ENCODE assay signal across 8 mouse cellular contexts in the genomic region with DNA sequence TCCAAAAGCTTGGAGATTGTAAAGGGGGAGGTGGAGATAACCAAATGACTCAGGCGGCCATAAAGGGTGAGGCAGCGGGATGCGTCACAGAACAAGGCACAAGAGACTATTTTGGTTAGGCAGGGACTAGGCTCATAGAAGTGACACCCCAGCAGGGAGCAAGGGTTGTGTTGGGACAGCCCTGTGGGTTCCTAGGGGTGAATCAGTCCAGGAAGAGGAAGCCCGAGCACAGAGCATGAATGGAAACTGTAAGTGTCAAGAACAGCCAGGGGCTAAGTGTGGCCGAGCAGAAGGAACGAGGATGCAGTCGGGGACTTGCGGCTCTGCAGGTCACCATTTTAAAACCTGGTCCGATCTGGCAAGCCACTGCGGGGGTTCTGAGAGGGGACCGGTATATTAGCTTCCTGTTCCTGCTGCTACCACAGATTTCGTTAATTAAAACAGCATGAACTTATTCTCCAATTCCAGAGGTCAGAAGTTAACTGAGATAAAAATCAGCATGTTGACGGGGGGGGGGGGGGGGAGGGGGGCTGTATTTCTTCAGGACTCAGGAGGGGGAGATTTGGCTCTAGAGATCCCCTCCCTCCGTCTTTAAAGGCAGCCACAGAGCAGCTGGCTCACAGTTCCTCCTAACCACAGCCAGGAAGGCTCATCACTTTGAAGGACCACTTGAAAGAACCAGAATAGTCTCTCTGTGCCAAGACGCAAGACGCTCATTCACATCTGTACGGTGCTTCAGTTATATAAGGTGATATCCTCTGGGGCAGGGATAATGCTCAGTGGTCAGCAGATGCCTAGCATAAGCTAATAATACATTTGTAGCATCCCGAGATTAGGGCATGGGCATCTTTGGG. TPM values are rescaled to one million over a fixed set of nuclear protein-coding genes. Genes with fewer than 3 reads are reported as not detected.
DNase-seq lines count a peak whose midpoint lies in the region; ATAC-seq and TF ChIP-seq lines count a peak whose summit lies in the region.

No protein-coding gene starts in this region.

- H3K27me3 ChIP-seq in kidney, postnatal 0 days (ENCODE audit: insufficient read depth, low read length) = no peaks in the 10 kb centered on the region
- H3K27me3 ChIP-seq in liver, embryonic 11.5 days (replicated peaks; ENCODE audit: control insufficient read depth, insufficient read depth, low read length) = no peaks in the 10 kb centered on the region

- H3K4me3 ChIP-seq in kidney, postnatal 0 days (replicated peaks; ENCODE audit: low read depth, low read length) = no peak overlapping the region
- no peak overlapping the region for H3K4me3 ChIP-seq in liver, embryonic 11.5 days (ENCODE audit: low read depth, low read length)

- H3K4me1 ChIP-seq in kidney, postnatal 0 days (replicated peaks; ENCODE audit: insufficient read depth, low read length) = peaks cover 11% of the 10 kb centered on the region
- peaks cover 3% of the 10 kb centered on the region for H3K4me1 ChIP-seq in liver, embryonic 11.5 days (replicated peaks; ENCODE audit: control insufficient read depth, insufficient read depth, low read length)

- ATAC-seq in kidney, postnatal 0 days (replicated peaks; ENCODE audit: low FRiP score, low read depth) = no peak
- ATAC-seq in liver, embryonic 11.5 days (replicated peaks; ENCODE audit: low FRiP score) = no peak

- DNase-seq in kidney, postnatal 0 days (ENCODE audit: low spot score) = peak; percentile 30
- DNase-seq in kidney, adult 18-20 months = no peak
- peak; percentile 59 for DNase-seq in R1 (ENCODE audit: low read depth, low spot score)
- peak; percentile 64 for DNase-seq in forelimb bud, embryonic 11.5 days (ENCODE audit: low read depth, low spot score)
- no peak for DNase-seq in liver, embryonic 11.5 days (ENCODE audit: low spot score)
- peak; percentile 34 for DNase-seq in skeletal muscle tissue, adult 2 months (ENCODE audit: low read depth, low spot score)
- DNase-seq in frontal cortex, adult 2 months (ENCODE audit: extremely low spot score in 1 of 2, low spot score in 1 of 2) = no peak
- DNase-seq in right cerebral cortex, adult 18-20 months = no peak

- WGBS in kidney, postnatal 0 days = 24% methylated on average over 18 of the region's 18 CpGs
- 15% methylated on average over 18 of the region's 18 CpGs for WGBS in liver, embryonic 11.5 days

- no peak for TF ChIP-seq CTCF in kidney, postnatal 0 days (IDR thresholded peaks at IDR 0.05; ENCODE audit: low read depth)

- H3K27ac ChIP-seq in kidney, postnatal 0 days = no peak overlapping the region
- no peak overlapping the region for H3K27ac ChIP-seq in liver, embryonic 11.5 days (ENCODE audit: low read depth, low read length)

- H3K36me3 ChIP-seq in kidney, postnatal 0 days (ENCODE audit: insufficient read depth, low read length) = no peaks in the 10 kb centered on the region
- no peaks in the 10 kb centered on the region for H3K36me3 ChIP-seq in liver, embryonic 11.5 days (ENCODE audit: control insufficient read depth, insufficient read depth, low read length)

- H3K9ac ChIP-seq in kidney, postnatal 0 days (ENCODE audit: low read depth, low read length) = no peak overlapping the region
- no peak overlapping the region for H3K9ac ChIP-seq in liver, embryonic 11.5 days (ENCODE audit: low read depth, low read length)

- no peaks in the 10 kb centered on the region for H3K9me3 ChIP-seq in kidney, postnatal 0 days (replicated peaks; ENCODE audit: low read length)
- H3K9me3 ChIP-seq in liver, embryonic 11.5 days (ENCODE audit: control insufficient read depth, low read length) = no peaks in the 10 kb centered on the region

- peak overlapping the region; percentile 21; the same call in 1 of the 2 replicates for H3K4me2 ChIP-seq in kidney, postnatal 0 days (ENCODE audit: low read length)
- peak overlapping the region; percentile 37 for H3K4me2 ChIP-seq in liver, embryonic 11.5 days

RNA-seq across cellular contexts. Expression of a gene that starts 34.6 kb away (rescaled TPM):
- 12.6 and 12.9 TPM in 2 replicates for polyA plus RNA-seq in kidney, postnatal 0 days (2015; fragmentation: Nextera tagmentation; extraction: Ambion mirVana)
- 17.2 and 19.9 TPM in 2 replicates for polyA plus RNA-seq in liver, embryonic 11.5 days (2014; fragmentation: Nextera tagmentation; extraction: Ambion mirVana)
- 50.5 and 56.7 TPM in 2 replicates for polyA plus RNA-seq in frontal cortex, adult 2 months (2012; rRNA removed)

RNA-seq across cellular contexts. Expression of a gene that starts 39.4 kb away (rescaled TPM):
- 112 and 118 TPM in 2 replicates for polyA plus RNA-seq in kidney, postnatal 0 days (2015; fragmentation: Nextera tagmentation; extraction: Ambion mirVana)
- 68.0 and 69.0 TPM in 2 replicates for polyA plus RNA-seq in liver, embryonic 11.5 days (2014; fragmentation: Nextera tagmentation; extraction: Ambion mirVana)
- polyA plus RNA-seq in frontal cortex, adult 2 months (2012; rRNA removed) = 72.0 and 89.3 TPM in 2 replicates

Comparison
In these comparisons a context has a peak if more than half of its experiments do, and no peak if none do; other contexts are left out.
1. DNase-seq: peak in kidney, postnatal 0 days (single experiment), R1 (single experiment), forelimb bud, embryonic 11.5 days (single experiment) and skeletal muscle tissue, adult 2 months (single experiment); none in kidney, adult 18-20 months (single experiment), liver, embryonic 11.5 days (single experiment), frontal cortex, adult 2 months (0 of 2) and right cerebral cortex, adult 18-20 months (single experiment).